Mouse (Mus musculus) intestine, embryonic 15.5 days (tissue): ENCODE data around the gene Herc2. TPM values are rescaled to one million over a fixed set of nuclear protein-coding genes. Genes with fewer than 3 reads are reported as not detected.

Source experiments
- ATAC-seq: fragments of 200-750 bp; cut with Nextera tagmentation; 2 replicates; pipeline ENCODE4 v1.8.0; 2017; ENCODE audit warnings: moderate TSS enrichment, moderate library complexity
- H3K27ac ChIP-seq: fragments of 300-500 bp; sonication (generic); 2 replicates; pipeline ENCODE4 v1.5.1; 2015; ENCODE audit warnings: mild to moderate bottlenecking, inconsistent platforms
- H3K27me3 ChIP-seq: fragments of 300-500 bp; sonication (generic); replicated peaks from 2 replicates; pipeline ENCODE4 v1.6.1; 2015; ENCODE audit warnings: inconsistent platforms
- H3K36me3 ChIP-seq: fragments of 300-500 bp; sonication (generic); 2 replicates; pipeline ENCODE4 v1.6.1; 2015; ENCODE audit warnings: inconsistent platforms
- H3K4me1 ChIP-seq: fragments of 300-500 bp; sonication (generic); replicated peaks from 2 replicates; pipeline ENCODE4 v1.6.1; 2015; ENCODE audit warnings: inconsistent platforms
- H3K4me2 ChIP-seq: fragments of 300-500 bp; sonication (generic); replicated peaks from 2 replicates; pipeline ENCODE4 v1.6.1; 2015; ENCODE audit warnings: mild to moderate bottlenecking, inconsistent platforms
- H3K4me3 ChIP-seq: fragments of 300-500 bp; sonication (generic); replicated peaks from 2 replicates; pipeline ENCODE4 v1.5.1; 2015; ENCODE audit warnings: inconsistent platforms
- H3K9ac ChIP-seq: fragments of 300-500 bp; sonication (generic); 2 replicates; pipeline ENCODE4 v1.6.1; 2015; ENCODE audit warnings: inconsistent platforms
- H3K9me3 ChIP-seq: fragments of 300-500 bp; sonication (generic); 2 replicates; pipeline ENCODE4 v1.6.1; 2016; ENCODE audit warnings: inconsistent platforms
- WGBS: fragments of 180-500 bp; shearing (Covaris S2); methylation state at CpG from one replicate; pipeline ENCODE4 v1.1.7; 2015; 5-methylcytosine and 5-hydroxymethylcytosine counted together
- polyA plus RNA-seq: library from polyadenylated mRNA; unstranded; fragments of >200 nt; fragmentation: Nextera tagmentation; extraction: Ambion mirVana; gene quantifications from 2 replicates; pipeline ENCODE4 v1.2.1, GENCODE M21; 2015

Gene Herc2
- polyA plus RNA-seq, 1 experiment from 2014 or later: 17.6 TPM

DNA sequence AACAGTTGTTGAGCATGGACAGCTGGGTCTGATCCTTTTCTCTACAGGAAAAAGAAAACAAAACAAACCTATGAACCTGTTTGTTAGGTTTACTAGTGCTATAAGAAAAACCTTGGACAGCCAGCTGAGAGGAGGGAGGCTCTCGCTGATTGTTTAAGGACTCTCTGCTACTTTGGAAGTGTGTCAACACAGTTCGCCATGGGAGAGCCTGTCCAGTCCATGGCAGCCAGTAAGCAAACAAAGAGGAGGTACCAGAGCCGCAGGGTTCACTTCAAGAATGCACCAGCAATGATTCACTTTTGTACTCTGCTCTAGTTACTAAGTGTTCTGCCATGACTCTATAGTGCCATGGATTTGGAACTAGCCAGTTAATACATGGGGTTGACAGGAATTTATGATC is 39.1 kb downstream of the Herc2 start:
- no peaks in the 10 kb centered on the region for H3K27me3 ChIP-seq
- no peaks in the 10 kb centered on the region for H3K9me3 ChIP-seq
- no peak overlapping the region for H3K4me3 ChIP-seq
- peaks cover 20% of the 10 kb centered on the region for H3K36me3 ChIP-seq
- H3K4me1 ChIP-seq: no peaks in the 10 kb centered on the region
- 64% methylated on average over 3 of the region's 3 CpGs for WGBS
- H3K27ac ChIP-seq: no peak overlapping the region
- no peak for ATAC-seq
- no peak overlapping the region for H3K9ac ChIP-seq
- no peak overlapping the region for H3K4me2 ChIP-seq

DNA sequence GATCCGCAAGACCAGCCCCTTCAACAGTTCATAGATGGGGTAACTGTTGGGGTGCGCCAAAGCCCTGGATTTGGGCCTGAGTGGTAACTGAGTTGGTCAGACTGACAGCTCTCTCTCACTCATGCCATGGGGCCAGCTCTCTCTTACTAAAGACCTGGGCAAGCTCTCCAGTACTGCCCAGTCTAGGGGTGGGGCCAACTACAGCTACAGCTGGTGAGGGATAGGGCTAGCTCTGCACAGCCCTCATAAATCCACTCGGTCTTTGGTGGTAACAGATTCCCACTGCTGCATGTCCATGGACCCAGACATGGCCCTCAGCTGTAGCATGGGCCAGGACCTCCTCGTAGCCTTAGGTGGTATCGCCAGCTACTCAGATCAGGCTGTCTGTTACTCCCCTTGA is 41.4 kb downstream of the Herc2 start:
- Histone ChIP-seq H3K9ac (no peak overlapping the region), H3K9me3 (no peaks in the 10 kb centered on the region), H3K27ac (no peak overlapping the region), H3K4me3 (no peak overlapping the region), H3K4me2 (no peak overlapping the region), H3K27me3 (no peaks in the 10 kb centered on the region), H3K4me1 (no peaks in the 10 kb centered on the region), H3K36me3 (peaks cover 20% of the 10 kb centered on the region)
- WGBS: 96% methylated on average over 5 of the region's 5 CpGs
- no peak for ATAC-seq

DNA sequence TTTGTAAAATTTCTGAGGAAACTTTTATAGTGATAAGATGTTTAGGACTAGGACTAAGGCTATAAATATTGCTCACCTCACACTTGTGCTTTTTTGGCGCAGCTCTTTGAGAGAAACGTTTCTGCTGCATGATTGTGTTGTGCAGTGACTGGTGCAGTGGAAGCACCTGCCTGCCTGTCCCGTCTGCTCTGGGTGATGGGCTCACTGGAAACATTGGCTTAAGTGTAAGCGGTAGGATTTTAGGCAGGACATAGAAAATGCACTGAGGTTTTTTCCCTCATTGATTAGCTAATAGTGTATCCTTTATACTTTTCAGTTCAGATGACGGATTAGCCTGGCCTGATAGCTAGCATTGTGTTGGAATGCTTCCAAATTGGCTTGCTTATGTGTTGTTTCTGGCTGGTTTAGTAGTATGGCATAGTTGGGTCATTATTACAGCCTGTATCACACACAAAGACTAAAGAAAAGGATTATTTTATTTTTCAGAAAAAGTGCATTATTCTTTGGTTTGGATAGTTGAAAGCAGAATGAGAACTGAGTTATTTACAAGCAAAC is 52.4 kb downstream of the Herc2 start:
- no peaks in the 10 kb centered on the region for H3K4me1 ChIP-seq
- peaks cover 8% of the 10 kb centered on the region for H3K36me3 ChIP-seq
- H3K9ac ChIP-seq: no peak overlapping the region
- no peak overlapping the region for H3K4me3 ChIP-seq
- no peak overlapping the region for H3K27ac ChIP-seq
- WGBS: 81% methylated on average over 5 of the region's 5 CpGs
- no peaks in the 10 kb centered on the region for H3K27me3 ChIP-seq
- no peak overlapping the region for H3K4me2 ChIP-seq
- ATAC-seq: no peak
- H3K9me3 ChIP-seq: no peaks in the 10 kb centered on the region

DNA sequence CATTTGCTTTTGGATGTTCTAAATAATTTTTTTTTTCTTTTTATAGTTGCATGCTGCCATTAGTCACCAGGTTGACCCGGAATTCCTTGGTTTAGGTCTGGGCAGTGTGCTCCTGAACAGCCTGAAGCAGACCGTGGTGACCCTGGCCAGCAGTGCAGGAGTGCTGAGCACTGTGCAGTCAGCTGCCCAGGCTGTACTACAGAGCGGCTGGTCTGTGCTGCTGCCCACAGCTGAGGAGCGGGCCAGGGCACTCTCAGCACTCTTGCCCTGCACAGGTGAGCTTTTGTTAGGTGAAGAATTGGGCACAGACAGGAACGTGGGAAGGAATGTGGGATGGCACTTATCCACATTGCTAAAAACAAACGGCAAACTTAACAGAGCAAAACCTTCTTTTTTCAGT is 63.0 kb downstream of the Herc2 start:
- no peak for ATAC-seq
- Histone ChIP-seq H3K27me3 (no peaks in the 10 kb centered on the region), H3K9me3 (no peaks in the 10 kb centered on the region), H3K27ac (no peak overlapping the region), H3K4me3 (no peak overlapping the region), H3K4me1 (no peaks in the 10 kb centered on the region), H3K4me2 (no peak overlapping the region), H3K9ac (no peak overlapping the region), H3K36me3 (peaks cover 8% of the 10 kb centered on the region; the same call in 1 of the 2 replicates)
- 92% methylated on average over 6 of the region's 6 CpGs for WGBS

DNA sequence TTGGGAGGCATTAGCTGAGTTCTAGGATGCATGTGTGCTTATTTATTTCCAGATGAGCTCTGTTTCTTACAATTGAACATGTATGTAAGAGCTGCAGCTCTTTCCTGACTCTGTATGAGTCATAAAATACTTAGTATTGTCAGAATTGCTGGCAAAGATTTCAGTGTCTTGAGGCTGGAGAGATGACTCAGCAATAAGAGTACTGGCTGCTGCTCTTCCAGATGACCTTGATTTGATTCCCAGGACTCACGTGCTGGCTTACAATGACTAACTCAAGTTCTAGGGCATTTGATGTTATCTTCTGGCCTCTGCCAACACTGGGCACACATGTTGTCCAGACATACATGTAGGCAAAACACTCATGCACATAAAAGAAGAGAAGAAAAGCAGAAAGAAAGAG is 64.2 kb downstream of the Herc2 start:
- Histone ChIP-seq H3K9me3 (no peaks in the 10 kb centered on the region), H3K36me3 (peaks cover 4% of the 10 kb centered on the region; the same call in 1 of the 2 replicates), H3K4me2 (no peak overlapping the region), H3K9ac (no peak overlapping the region), H3K4me1 (no peaks in the 10 kb centered on the region), H3K4me3 (no peak overlapping the region), H3K27me3 (no peaks in the 10 kb centered on the region), H3K27ac (no peak overlapping the region)
- no peak for ATAC-seq
- 60% methylated on average over 1 of the region's 1 CpGs for WGBS

DNA sequence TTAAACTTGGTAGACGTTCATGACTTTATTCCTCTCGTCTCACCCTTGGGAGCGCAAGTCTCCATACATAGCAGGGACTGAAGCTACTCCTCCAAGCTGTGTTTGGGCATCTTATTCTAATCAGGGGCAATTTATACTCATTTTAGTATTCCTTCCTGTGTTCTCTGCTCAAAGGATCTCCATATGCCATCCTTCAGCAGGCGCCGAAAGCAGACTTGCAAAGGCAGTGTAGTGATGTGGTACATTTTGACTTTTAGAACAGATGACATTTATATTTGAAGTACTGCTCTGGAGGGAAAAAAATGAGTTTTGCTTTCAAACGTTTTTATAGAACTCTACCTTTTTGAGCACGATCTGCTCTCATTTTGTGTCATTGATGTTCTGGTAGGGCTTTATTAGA is 71.0 kb downstream of the Herc2 start:
- no peaks in the 10 kb centered on the region for H3K9me3 ChIP-seq
- 87% methylated on average over 7 of the region's 7 CpGs for WGBS
- no peak overlapping the region for H3K4me2 ChIP-seq

DNA sequence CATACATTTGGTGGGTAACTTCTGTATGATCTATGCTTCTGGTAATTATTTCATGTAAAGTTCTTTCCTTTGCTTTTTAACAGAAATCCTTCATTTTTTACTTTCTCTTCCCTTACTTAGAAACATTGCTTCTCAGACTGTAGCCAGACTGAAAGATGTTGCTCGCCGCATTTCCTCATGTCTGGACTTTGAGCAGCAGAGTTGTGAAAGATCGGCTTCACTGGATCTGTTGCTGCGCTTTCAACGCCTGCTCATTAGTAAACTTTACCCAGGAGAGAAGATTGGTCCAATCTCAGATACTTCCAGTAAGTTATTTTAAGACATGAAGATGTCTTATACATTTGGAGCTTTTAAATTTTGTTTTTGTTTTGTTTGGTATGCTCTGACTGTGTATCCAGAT is 71.4 kb downstream of the Herc2 start:
- H3K9me3 ChIP-seq: no peaks in the 10 kb centered on the region
- no peak overlapping the region for H3K4me3 ChIP-seq
- H3K27ac ChIP-seq: no peak overlapping the region
- 92% methylated on average over 5 of the region's 5 CpGs for WGBS
- H3K27me3 ChIP-seq: no peaks in the 10 kb centered on the region
- H3K4me1 ChIP-seq: no peaks in the 10 kb centered on the region
- no peak overlapping the region for H3K4me2 ChIP-seq
- H3K36me3 ChIP-seq: peaks cover 4% of the 10 kb centered on the region; the same call in 1 of the 2 replicates
- H3K9ac ChIP-seq: no peak overlapping the region
- ATAC-seq: no peak

More for the DNA sequence above, 71.0 kb downstream of the Herc2 start:
- Histone ChIP-seq H3K27me3 (no peaks in the 10 kb centered on the region), H3K27ac (no peak overlapping the region), H3K36me3 (peaks cover 4% of the 10 kb centered on the region; the same call in 1 of the 2 replicates), H3K4me1 (no peaks in the 10 kb centered on the region), H3K4me3 (no peak overlapping the region), H3K9ac (no peak overlapping the region)
- ATAC-seq: no peak

DNA sequence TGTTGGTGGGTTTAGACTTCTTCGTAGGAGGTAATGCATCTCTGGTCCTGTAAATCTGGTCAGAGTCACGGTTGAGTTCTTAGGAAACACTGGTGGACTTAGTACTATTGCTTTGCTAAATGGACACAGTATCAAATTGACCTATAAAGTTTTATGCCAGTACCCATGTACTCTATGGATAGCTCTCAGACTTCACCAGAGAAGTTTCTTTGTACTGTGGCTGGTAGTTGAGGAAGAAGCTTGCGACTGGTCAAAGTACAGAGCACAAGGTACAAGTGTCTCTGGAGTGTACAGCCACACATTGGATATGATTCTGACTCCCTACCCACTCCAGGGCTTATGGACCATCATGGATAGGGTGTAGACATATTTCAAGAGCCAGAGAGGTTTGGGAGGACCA is 78.1 kb downstream of the Herc2 start:
- Histone ChIP-seq H3K4me1 (no peaks in the 10 kb centered on the region), H3K36me3 (peaks cover 8% of the 10 kb centered on the region; the same call in 1 of the 2 replicates), H3K4me2 (no peak overlapping the region), H3K27me3 (no peaks in the 10 kb centered on the region), H3K27ac (no peak overlapping the region), H3K9ac (no peak overlapping the region), H3K9me3 (no peaks in the 10 kb centered on the region), H3K4me3 (no peak overlapping the region)
- no peak for ATAC-seq
- 97% methylated on average over 3 of the region's 3 CpGs for WGBS

DNA sequence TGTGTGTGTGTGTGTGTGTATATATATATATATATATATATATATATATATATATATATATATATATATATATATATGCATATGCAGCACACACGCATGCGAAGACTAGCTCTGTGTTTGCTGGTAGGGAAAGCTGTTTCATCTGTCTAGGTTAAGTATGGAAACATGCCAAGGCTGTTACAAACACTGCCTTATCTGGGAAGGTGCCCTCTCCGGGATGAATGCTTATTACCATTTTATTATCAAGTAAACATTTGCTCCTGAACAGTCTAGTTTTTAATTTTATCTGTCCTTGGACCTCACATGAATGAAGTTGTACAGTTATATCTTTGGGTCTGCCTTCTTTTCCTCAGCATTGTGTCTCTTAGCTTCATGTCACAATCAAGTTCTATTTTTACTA is 79.6 kb downstream of the Herc2 start:
- Histone ChIP-seq H3K4me3 (no peak overlapping the region), H3K4me1 (no peaks in the 10 kb centered on the region), H3K36me3 (peaks cover 19% of the 10 kb centered on the region; the same call in 1 of the 2 replicates), H3K4me2 (no peak overlapping the region), H3K9ac (no peak overlapping the region), H3K27ac (no peak overlapping the region), H3K9me3 (no peaks in the 10 kb centered on the region), H3K27me3 (no peaks in the 10 kb centered on the region)
- WGBS: 82% methylated on average over 3 of the region's 3 CpGs
- no peak for ATAC-seq

DNA sequence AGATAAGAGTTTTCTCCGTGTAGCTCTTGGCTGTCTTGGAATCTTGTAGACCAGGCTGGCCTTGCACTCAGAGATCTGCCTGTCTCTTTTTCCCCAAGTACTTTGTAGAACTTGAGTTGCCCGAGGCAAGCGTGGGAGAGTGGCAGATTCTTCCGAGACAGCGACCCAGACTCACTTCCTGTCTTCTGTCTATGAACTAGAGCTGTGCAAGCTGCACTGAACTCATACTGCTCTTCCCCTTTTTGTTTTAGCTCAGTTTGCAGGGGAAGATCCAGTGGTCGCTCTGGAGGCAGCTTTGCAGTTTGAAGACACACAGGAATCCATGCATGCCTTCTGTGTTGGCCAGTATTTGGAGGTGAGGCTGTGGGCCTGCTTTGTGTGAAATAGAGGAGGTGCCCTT is 81.6 kb downstream of the Herc2 start:
- no peaks in the 10 kb centered on the region for H3K9me3 ChIP-seq
- no peak overlapping the region for H3K4me3 ChIP-seq
- no peak for ATAC-seq
- no peaks in the 10 kb centered on the region for H3K4me1 ChIP-seq
- H3K4me2 ChIP-seq: no peak overlapping the region
- H3K36me3 ChIP-seq: 0 out of 2 replicates have a peak, but pooled peaks cover 18% of the 10 kb centered on the region
- no peaks in the 10 kb centered on the region for H3K27me3 ChIP-seq
- WGBS: 70% methylated on average over 6 of the region's 6 CpGs
- H3K27ac ChIP-seq: no peak overlapping the region
- H3K9ac ChIP-seq: no peak overlapping the region

DNA sequence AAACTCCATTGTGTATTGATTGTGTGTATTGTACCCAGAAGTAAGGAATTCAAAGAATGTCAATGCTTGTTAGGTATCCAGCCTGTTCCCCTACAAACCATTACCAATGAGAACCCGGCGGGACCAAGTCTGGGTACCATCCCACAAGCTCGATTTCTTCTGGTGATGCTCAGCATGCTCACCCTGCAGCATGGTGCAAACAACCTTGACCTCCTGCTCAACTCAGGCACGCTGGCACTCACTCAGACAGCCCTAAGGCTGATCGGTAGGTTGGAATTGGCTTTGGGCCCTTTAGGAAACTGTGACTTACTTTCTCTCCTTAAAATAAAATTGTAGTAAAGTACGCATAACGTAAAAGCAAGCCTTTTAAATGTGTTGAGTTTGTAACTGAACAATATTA is 88.7 kb downstream of the Herc2 start:
- no peak overlapping the region for H3K4me2 ChIP-seq
- H3K27me3 ChIP-seq: no peaks in the 10 kb centered on the region
- peaks cover 14% of the 10 kb centered on the region; the same call in 1 of the 2 replicates for H3K36me3 ChIP-seq
- no peaks in the 10 kb centered on the region for H3K9me3 ChIP-seq
- no peak overlapping the region for H3K9ac ChIP-seq
- no peaks in the 10 kb centered on the region for H3K4me1 ChIP-seq
- 93% methylated on average over 7 of the region's 7 CpGs for WGBS
- no peak overlapping the region for H3K27ac ChIP-seq
- H3K4me3 ChIP-seq: no peak overlapping the region
- ATAC-seq: no peak

DNA sequence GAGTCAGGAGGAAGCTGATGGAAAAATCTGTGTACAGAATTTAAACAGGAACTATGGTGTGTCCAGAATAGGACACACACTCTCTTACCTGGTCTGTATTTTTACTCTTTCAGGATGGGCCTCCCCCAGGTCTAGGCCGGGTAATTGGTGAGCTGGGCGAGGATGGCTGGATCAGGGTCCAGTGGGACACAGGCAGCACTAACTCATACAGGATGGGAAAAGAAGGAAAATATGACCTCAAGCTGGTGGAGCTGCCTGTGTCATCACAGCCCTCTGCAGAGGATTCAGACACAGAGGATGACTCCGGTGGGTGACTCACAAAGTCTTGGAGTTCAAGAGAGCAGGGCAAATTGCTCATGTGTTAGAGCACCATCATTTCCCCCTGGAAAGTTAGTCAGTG is 96.4 kb downstream of the Herc2 start:
- no peak overlapping the region for H3K27ac ChIP-seq

DNA sequence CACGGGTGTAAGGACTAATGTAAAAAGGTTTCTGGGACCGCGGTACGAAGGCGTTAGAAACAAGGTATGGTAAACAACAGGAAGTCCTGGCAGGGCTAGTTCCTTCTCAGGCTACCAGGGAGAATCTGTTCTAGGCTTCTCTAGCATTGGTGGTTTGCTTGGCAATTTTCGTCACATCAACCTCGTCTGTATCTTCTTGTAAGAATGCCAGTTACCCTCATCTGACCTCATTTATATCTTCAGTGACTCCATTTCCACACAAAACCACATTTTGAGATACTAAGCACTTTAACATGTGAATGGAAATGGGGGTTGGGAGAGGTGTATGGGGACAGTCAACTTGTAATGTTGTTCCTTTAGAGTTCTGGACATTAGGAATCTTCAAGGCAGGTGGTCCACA is 98.9 kb downstream of the Herc2 start:
- H3K27me3 ChIP-seq: no peaks in the 10 kb centered on the region

More for the DNA sequence above, 96.4 kb downstream of the Herc2 start:
- H3K4me3 ChIP-seq: no peak overlapping the region
- H3K9me3 ChIP-seq: no peaks in the 10 kb centered on the region
- 92% methylated on average over 3 of the region's 3 CpGs for WGBS
- H3K36me3 ChIP-seq: peaks cover 19% of the 10 kb centered on the region; the same call in 1 of the 2 replicates
- H3K27me3 ChIP-seq: no peaks in the 10 kb centered on the region
- no peak overlapping the region for H3K9ac ChIP-seq
- no peak for ATAC-seq
- H3K4me1 ChIP-seq: no peaks in the 10 kb centered on the region
- H3K4me2 ChIP-seq: no peak overlapping the region

More for the DNA sequence above, 98.9 kb downstream of the Herc2 start:
- Histone ChIP-seq H3K4me3 (no peak overlapping the region), H3K4me2 (no peak overlapping the region), H3K9ac (no peak overlapping the region), H3K9me3 (no peaks in the 10 kb centered on the region), H3K27ac (no peak overlapping the region), H3K4me1 (no peaks in the 10 kb centered on the region), H3K36me3 (peaks cover 25% of the 10 kb centered on the region; the same call in 1 of the 2 replicates)
- WGBS: 92% methylated on average over 7 of the region's 7 CpGs
- ATAC-seq: no peak
